Mouse (Mus musculus) heart, embryonic 12.5 days (tissue): ENCODE data around the gene Sema3b. TPM values are rescaled to one million over a fixed set of nuclear protein-coding genes. Genes with fewer than 3 reads are reported as not detected.
A peak's percentile ranks its signal among the peaks of the same experiment; 100 is the strongest.

Experiments used
- ATAC-seq: fragments of 200-750 bp; cut with Nextera tagmentation; 2 replicates; pipeline ENCODE4 v1.8.0; 2017; ENCODE audit warnings: moderate TSS enrichment, moderate library complexity; ENCODE audit not compliant: insufficient number of reproducible peaks, low FRiP score
- H3K27ac ChIP-seq: fragments of 300-500 bp; sonication (generic); 2 replicates; pipeline ENCODE4 v1.5.1; 2016; ENCODE audit warnings: mild to moderate bottlenecking, moderate library complexity; ENCODE audit not compliant: poor library complexity, severe bottlenecking
- H3K27me3 ChIP-seq: fragments of 300-500 bp; sonication (generic); replicated peaks from 2 replicates; pipeline ENCODE4 v1.6.1; 2016; ENCODE audit warnings: mild to moderate bottlenecking, moderate library complexity
- H3K36me3 ChIP-seq: fragments of 300-500 bp; sonication (generic); 2 replicates; pipeline ENCODE4 v1.6.1; 2016; ENCODE audit warnings: mild to moderate bottlenecking, moderate library complexity
- H3K4me1 ChIP-seq: fragments of 300-500 bp; sonication (generic); replicated peaks from 2 replicates; pipeline ENCODE4 v1.6.1; 2016; ENCODE audit warnings: mild to moderate bottlenecking
- H3K4me2 ChIP-seq: fragments of 300-500 bp; sonication (generic); 2 replicates; pipeline ENCODE4 v1.6.1; 2016; ENCODE audit warnings: mild to moderate bottlenecking, moderate library complexity
- H3K4me3 ChIP-seq: fragments of 300-500 bp; sonication (generic); 2 replicates; pipeline ENCODE4 v1.5.1; 2016; ENCODE audit warnings: mild to moderate bottlenecking
- H3K9ac ChIP-seq: fragments of 300-500 bp; sonication (generic); 2 replicates; pipeline ENCODE4 v1.6.1; 2016; ENCODE audit warnings: mild to moderate bottlenecking, moderate library complexity
- H3K9me3 ChIP-seq: fragments of 300-500 bp; sonication (generic); replicated peaks from 2 replicates; pipeline ENCODE4 v1.6.1; 2016; ENCODE audit warnings: mild to moderate bottlenecking, moderate library complexity
- WGBS: fragments of 180-500 bp; shearing (Covaris S2); methylation state at CpG from one replicate; pipeline ENCODE4 v1.1.7; 2016; 5-methylcytosine and 5-hydroxymethylcytosine counted together
- polyA plus RNA-seq: library from polyadenylated mRNA; unstranded; fragments of >200 nt; fragmentation: Nextera tagmentation; extraction: Ambion mirVana; gene quantifications from 2 replicates; pipeline ENCODE4 v1.2.1, GENCODE M21; 2016

The Sema3b gene
- polyA plus RNA-seq, 1 experiment from 2014 or later, result 11.2 TPM

- H3K9ac ChIP-seq, result peak overlapping the region; percentile 76
- H3K4me3 ChIP-seq, result peak overlapping the region; percentile 43
- no peak overlapping the region for H3K27ac ChIP-seq
- H3K36me3 ChIP-seq, result no peaks in the 10 kb centered on the region
- no peaks in the 10 kb centered on the region for H3K27me3 ChIP-seq
- no peaks in the 10 kb centered on the region for H3K9me3 ChIP-seq
- peak overlapping the region; percentile 75 for H3K4me2 ChIP-seq
- peak; percentile 75 for ATAC-seq
- peaks cover 14% of the 10 kb centered on the region; the same call in 1 of the 2 replicates for H3K4me1 ChIP-seq
- 5% methylated on average over 35 of the region's 35 CpGs for WGBS
Measured at GRCm38 (mm10) chr9:107644495-107645152, 35.6 kb upstream of the Sema3b start.

DNA sequence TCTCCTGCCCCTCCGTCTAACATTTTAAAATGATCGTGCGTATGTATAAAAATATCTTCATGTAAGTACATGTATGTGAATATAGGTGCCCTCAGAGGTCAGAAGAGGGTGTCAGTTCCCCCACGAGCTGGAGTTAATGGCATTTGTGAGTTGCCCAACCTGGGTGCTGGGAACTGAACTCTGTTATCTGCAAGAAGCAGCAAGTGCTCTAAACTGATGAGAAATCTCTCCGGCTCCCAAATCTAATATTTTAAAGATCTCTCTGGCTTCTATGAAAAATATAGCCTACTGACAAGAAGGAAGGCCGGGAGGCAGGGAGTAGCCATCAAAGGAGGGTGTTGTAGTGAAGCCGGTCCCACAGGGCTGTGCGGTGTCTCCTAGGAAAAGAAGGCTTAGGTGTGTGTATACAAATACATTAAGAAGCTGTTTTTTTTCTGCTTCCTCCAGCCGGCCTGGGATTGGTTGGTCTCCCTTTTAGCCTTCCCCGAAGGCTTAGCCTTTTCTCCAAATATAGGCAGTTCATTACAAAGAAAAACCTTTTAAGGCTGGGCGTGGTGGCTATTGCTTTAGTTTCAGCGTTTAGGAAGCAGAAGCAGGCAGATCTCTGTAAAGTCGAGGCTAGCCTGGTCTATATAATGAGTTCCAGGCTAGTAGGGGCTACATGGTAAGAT is 34.6 kb upstream of the Sema3b start:
- H3K9me3 ChIP-seq, result no peaks in the 10 kb centered on the region
- H3K4me1 ChIP-seq, result peaks cover 12% of the 10 kb centered on the region; the same call in 1 of the 2 replicates
- WGBS, result 85% methylated on average over 13 of the region's 13 CpGs
- H3K4me2 ChIP-seq, result peak overlapping the region; percentile 75
- no peak overlapping the region; the same call in 1 of the 2 replicates for H3K9ac ChIP-seq
- H3K27ac ChIP-seq, result no peak overlapping the region
- H3K4me3 ChIP-seq, result no peak overlapping the region
- H3K36me3 ChIP-seq, result no peaks in the 10 kb centered on the region
- H3K27me3 ChIP-seq, result no peaks in the 10 kb centered on the region
- no peak for ATAC-seq

GRCm38 (mm10) chr9:107641666-107642065 is 32.6 kb upstream of the Sema3b start:
- Histone ChIP-seq H3K4me2 (no peak overlapping the region), H3K9ac (no peak overlapping the region), H3K9me3 (no peaks in the 10 kb centered on the region), H3K27me3 (no peaks in the 10 kb centered on the region), H3K27ac (no peak overlapping the region), H3K4me1 (peaks cover 20% of the 10 kb centered on the region), H3K4me3 (no peak overlapping the region), H3K36me3 (no peaks in the 10 kb centered on the region)
- 61% methylated on average over 8 of the region's 8 CpGs for WGBS
- ATAC-seq, result no peak

GRCm38 (mm10) chr9:107640257-107640772 is 31.3 kb upstream of the Sema3b start:
- Histone ChIP-seq H3K4me2 (no peak overlapping the region), H3K9ac (no peak overlapping the region), H3K27ac (no peak overlapping the region), H3K9me3 (no peaks in the 10 kb centered on the region), H3K36me3 (no peaks in the 10 kb centered on the region), H3K4me3 (no peak overlapping the region), H3K27me3 (no peaks in the 10 kb centered on the region), H3K4me1 (peaks cover 27% of the 10 kb centered on the region)
- 22% methylated on average over 8 of the region's 8 CpGs for WGBS
- ATAC-seq, result no peak

GRCm38 (mm10) chr9:107637070-107637469 is 28.0 kb upstream of the Sema3b start:
- peak overlapping the region; percentile 5; the same call in 1 of the 2 replicates for H3K4me2 ChIP-seq
- 36% methylated on average over 7 of the region's 7 CpGs for WGBS
- H3K36me3 ChIP-seq, result 0 out of 2 replicates have a peak, but pooled peaks cover 3% of the 10 kb centered on the region
- H3K4me1 ChIP-seq, result peaks cover 33% of the 10 kb centered on the region
- no peak overlapping the region for H3K9ac ChIP-seq
- H3K9me3 ChIP-seq, result no peaks in the 10 kb centered on the region
- H3K27ac ChIP-seq, result no peak overlapping the region
- no peaks in the 10 kb centered on the region for H3K27me3 ChIP-seq
- no peak overlapping the region for H3K4me3 ChIP-seq
- no peak for ATAC-seq

GRCm38 (mm10) chr9:107635279-107636028 is 26.4 kb upstream of the Sema3b start, which contains the start of gene Gnai2:
TSS of gene Gnai2 (minus strand) at chr9:107635367.
- Histone ChIP-seq H3K9ac (peak within 1 kb of the TSS; percentile 96), H3K36me3 (peaks cover 8% of the 10 kb centered on the region; the same call in 1 of the 2 replicates), H3K4me2 (peak within 1 kb of the TSS; percentile 99), H3K9me3 (no peaks in the 10 kb centered on the region), H3K27me3 (no peaks in the 10 kb centered on the region), H3K4me1 (peaks cover 48% of the 10 kb centered on the region), H3K4me3 (peak within 1 kb of the TSS; percentile 86), H3K27ac (peak within 1 kb of the TSS; percentile 90)
- ATAC-seq, result peak; percentile 95
- WGBS, result 2% methylated on average over 38 of the region's 38 CpGs

- Histone ChIP-seq H3K4me2 (peak overlapping the region; percentile 99), H3K4me1 (peaks cover 51% of the 10 kb centered on the region), H3K9me3 (no peaks in the 10 kb centered on the region), H3K27ac (peak overlapping the region; percentile 90), H3K27me3 (no peaks in the 10 kb centered on the region), H3K36me3 (peaks cover 8% of the 10 kb centered on the region; the same call in 1 of the 2 replicates), H3K9ac (peak overlapping the region; percentile 96), H3K4me3 (peak overlapping the region; percentile 86)
- ATAC-seq, result no peak
- under 1% methylated on average over 35 of the region's 35 CpGs for WGBS
Measured at GRCm38 (mm10) chr9:107634406-107635278, 25.6 kb upstream of the Sema3b start.

DNA sequence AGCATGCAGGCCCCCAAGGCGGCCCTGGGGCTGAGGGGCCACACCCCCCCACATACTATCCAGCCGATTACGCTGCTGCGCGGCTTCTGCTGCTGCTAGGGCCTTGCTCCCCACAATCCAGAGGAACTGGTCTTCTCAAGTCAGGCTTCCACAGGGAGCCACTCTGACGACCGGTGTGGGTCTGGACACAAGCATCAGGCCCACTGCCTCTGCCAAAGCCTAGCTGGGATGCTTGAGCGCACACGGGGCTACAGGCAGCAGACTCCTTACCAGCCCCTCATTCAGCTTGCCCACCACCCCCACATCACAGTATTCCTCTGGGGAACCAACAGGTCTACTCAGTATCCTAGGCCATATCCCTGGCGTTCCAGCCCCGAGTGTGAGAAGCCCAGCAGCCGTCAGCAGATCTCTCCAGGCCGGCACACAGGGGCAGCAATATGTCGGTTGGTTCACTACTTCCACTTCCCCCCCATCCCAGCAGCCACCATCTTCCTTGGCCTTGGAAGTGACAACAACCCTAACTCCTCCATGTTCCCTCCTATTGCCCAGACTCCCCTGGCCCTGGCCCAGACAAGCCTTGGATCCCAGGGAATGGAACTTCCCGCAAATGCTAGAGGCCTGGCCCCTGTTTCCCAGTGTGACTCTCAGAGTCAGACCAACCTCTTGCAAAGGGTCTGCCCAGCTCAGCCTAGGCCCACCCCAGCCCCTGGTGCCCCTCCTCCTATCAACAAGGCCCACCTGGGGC is 24.8 kb upstream of the Sema3b start:
- H3K4me2 ChIP-seq, result peak overlapping the region; percentile 99
- H3K9ac ChIP-seq, result peak overlapping the region; percentile 96
- H3K27ac ChIP-seq, result peak overlapping the region; percentile 90
- no peaks in the 10 kb centered on the region for H3K27me3 ChIP-seq
- peak; percentile 7; the same call in 1 of the 2 replicates for ATAC-seq
- H3K4me3 ChIP-seq, result peak overlapping the region; percentile 86
- WGBS, result 2% methylated on average over 15 of the region's 15 CpGs
- H3K4me1 ChIP-seq, result peaks cover 59% of the 10 kb centered on the region
- H3K9me3 ChIP-seq, result no peaks in the 10 kb centered on the region
- peaks cover 13% of the 10 kb centered on the region; the same call in 1 of the 2 replicates for H3K36me3 ChIP-seq

- Histone ChIP-seq H3K4me1 (peaks cover 66% of the 10 kb centered on the region), H3K4me2 (peak overlapping the region; percentile 99), H3K9me3 (no peaks in the 10 kb centered on the region), H3K36me3 (peaks cover 16% of the 10 kb centered on the region; the same call in 1 of the 2 replicates), H3K9ac (peak overlapping the region; percentile 96), H3K27ac (peak overlapping the region; percentile 90), H3K27me3 (no peaks in the 10 kb centered on the region), H3K4me3 (peak overlapping the region; percentile 86)
- ATAC-seq, result peak; percentile 64
- 1% methylated on average over 33 of the region's 33 CpGs for WGBS
Measured at GRCm38 (mm10) chr9:107633091-107633660, 24.1 kb upstream of the Sema3b start.
